Mouse (Mus musculus) limb, embryonic 14.5 days (tissue): ENCODE data around the gene Pah. TPM values are rescaled to one million over a fixed set of nuclear protein-coding genes. Genes with fewer than 3 reads are reported as not detected.

ENCODE experiments used
- ATAC-seq: fragments of 200-750 bp; cut with Nextera tagmentation; 2 replicates; pipeline ENCODE4 v1.8.0; 2017; ENCODE audit warnings: low read depth, moderate number of reproducible peaks, moderate TSS enrichment; ENCODE audit not compliant: low FRiP score
- DNase-seq: peaks from one replicate; pipeline ENCODE4 v3.0.0-alpha.2; 2015; ENCODE audit warnings: low spot score
- H3K27ac ChIP-seq: fragments of 300-500 bp; sonication (generic); replicated peaks from 2 replicates; pipeline ENCODE4 v1.5.1; 2014; ENCODE audit warnings: low read depth, mild to moderate bottlenecking, low read length, moderate library complexity, mixed read lengths
- H3K27me3 ChIP-seq: fragments of 300-500 bp; sonication (generic); 2 replicates; pipeline ENCODE4 v1.6.1; 2014; ENCODE audit warnings: low read length, mixed read lengths; ENCODE audit not compliant: control insufficient read depth, insufficient read depth
- H3K36me3 ChIP-seq: fragments of 300-500 bp; sonication (generic); 2 replicates; pipeline ENCODE4 v1.6.1; 2014; ENCODE audit warnings: mild to moderate bottlenecking, low read length, moderate library complexity, mixed read lengths; ENCODE audit not compliant: control insufficient read depth, insufficient read depth
- H3K4me1 ChIP-seq: fragments of 300-500 bp; sonication (generic); 2 replicates; pipeline ENCODE4 v1.6.1; 2014; ENCODE audit warnings: antibody characterized with exemption, low read length, mixed read lengths; ENCODE audit not compliant: control insufficient read depth, insufficient read depth
- H3K4me2 ChIP-seq: fragments of 300-500 bp; sonication (generic); replicated peaks from 2 replicates; pipeline ENCODE4 v1.6.1; 2014; ENCODE audit warnings: low read depth, mild to moderate bottlenecking, low read length, moderate library complexity; ENCODE audit not compliant: severe bottlenecking
- H3K4me3 ChIP-seq: fragments of 300-500 bp; sonication (generic); replicated peaks from 2 replicates; pipeline ENCODE4 v1.5.1; 2014; ENCODE audit warnings: low read length
- H3K9ac ChIP-seq: fragments of 300-500 bp; sonication (generic); 2 replicates; pipeline ENCODE4 v1.6.1; 2014; ENCODE audit warnings: mild to moderate bottlenecking, low read depth, low read length, moderate library complexity; ENCODE audit not compliant: severe bottlenecking
- H3K9me3 ChIP-seq: fragments of 300-500 bp; sonication (generic); 2 replicates; pipeline ENCODE4 v1.6.1; 2016; ENCODE audit warnings: low read length; ENCODE audit not compliant: control insufficient read depth
- POLR2A ChIP-seq: fragments of 200-500 bp; IDR thresholded peaks from 2 replicates; pipeline ENCODE4 v1.8.0; 2012; ENCODE audit warnings: inconsistent platforms, mild to moderate bottlenecking, moderate library complexity, borderline replicate concordance; ENCODE audit not compliant: insufficient read depth, insufficient read length; ENCODE audit errors: extremely low read depth
- WGBS: fragments of 180-500 bp; shearing (Covaris S2); extraction: QIAGEN DNeasy Blood & Tissue Kit; methylation state at CpG from one replicate; pipeline ENCODE4 v1.1.7; 2014; 5-methylcytosine and 5-hydroxymethylcytosine counted together
- polyA plus RNA-seq, 2 experiments: library from polyadenylated mRNA; depleted of rRNA in 1 of 2; stranded (reverse) in 1 of 2; unstranded in 1 of 2; fragments of >200 nt; fragmentation: Nextera tagmentation in 1 of 2; extraction: Ambion mirVana in 1 of 2; gene quantifications; 2 replicates each; pipeline versions ENCODE4 v1.2.1 to v1.2.3; 2012 to 2014

Pah gene
- polyA plus RNA-seq, 2 experiments = not detected

GRCm38 (mm10) chr10:87497056-87497455 lies 24.5 kb upstream of the Pah start:
- Histone ChIP-seq H3K36me3 (no peaks in the 10 kb centered on the region), H3K4me1 (peaks cover 11% of the 10 kb centered on the region), H3K27ac (no peak overlapping the region), H3K4me2 (no peak overlapping the region), H3K4me3 (no peak overlapping the region), H3K9me3 (no peaks in the 10 kb centered on the region), H3K27me3 (peaks cover 76% of the 10 kb centered on the region), H3K9ac (no peak overlapping the region)
- no peak for ATAC-seq
- WGBS = 87% methylated on average over 2 of the region's 2 CpGs
- TF ChIP-seq POLR2A = no peak
- no peak for DNase-seq

GRCm38 (mm10) chr10:87500926-87501658 lies 20.5 kb upstream of the Pah start:
- Histone ChIP-seq H3K36me3 (no peaks in the 10 kb centered on the region), H3K4me1 (no peaks in the 10 kb centered on the region), H3K27ac (no peak overlapping the region), H3K4me2 (no peak overlapping the region), H3K27me3 (peaks cover 53% of the 10 kb centered on the region), H3K4me3 (no peak overlapping the region), H3K9me3 (no peaks in the 10 kb centered on the region), H3K9ac (no peak overlapping the region)
- no peak for TF ChIP-seq POLR2A
- ATAC-seq (no peak), DNase-seq (no peak)
- WGBS = 14% methylated on average over 20 of the region's 20 CpGs

- no peak for ATAC-seq
- Histone ChIP-seq H3K4me1 (no peaks in the 10 kb centered on the region), H3K27ac (no peak overlapping the region), H3K36me3 (no peaks in the 10 kb centered on the region), H3K9ac (no peak overlapping the region), H3K4me2 (no peak overlapping the region), H3K9me3 (no peaks in the 10 kb centered on the region), H3K27me3 (peaks cover 51% of the 10 kb centered on the region), H3K4me3 (no peak overlapping the region)
- WGBS = 14% methylated on average over 7 of the region's 7 CpGs
- TF ChIP-seq POLR2A = no peak
- DNase-seq = no peak
Measured at GRCm38 (mm10) chr10:87501659-87502042, 19.9 kb upstream of the Pah start.

- Histone ChIP-seq H3K4me3 (no peak overlapping the region), H3K9me3 (no peaks in the 10 kb centered on the region), H3K4me1 (no peaks in the 10 kb centered on the region), H3K27me3 (peaks cover 51% of the 10 kb centered on the region), H3K9ac (no peak overlapping the region), H3K36me3 (no peaks in the 10 kb centered on the region), H3K27ac (no peak overlapping the region), H3K4me2 (no peak overlapping the region)
- DNase-seq (no peak), ATAC-seq (no peak)
- 24% methylated on average over 5 of the region's 5 CpGs for WGBS
- TF ChIP-seq POLR2A = no peak
Measured at GRCm38 (mm10) chr10:87502283-87502682, 19.3 kb upstream of the Pah start.

GRCm38 (mm10) chr10:87503946-87504345 lies 17.6 kb upstream of the Pah start:
- H3K4me2 ChIP-seq = no peak overlapping the region
- H3K9ac ChIP-seq = no peak overlapping the region
- no peak overlapping the region for H3K4me3 ChIP-seq
- WGBS = 2% methylated on average over 10 of the region's 10 CpGs
- no peaks in the 10 kb centered on the region for H3K36me3 ChIP-seq
- H3K9me3 ChIP-seq = no peaks in the 10 kb centered on the region
- ATAC-seq (no peak), DNase-seq (peak; percentile 13)
- TF ChIP-seq POLR2A = no peak
- peaks cover 43% of the 10 kb centered on the region for H3K27me3 ChIP-seq
- no peaks in the 10 kb centered on the region for H3K4me1 ChIP-seq
- no peak overlapping the region for H3K27ac ChIP-seq

GRCm38 (mm10) chr10:87508581-87508980 lies 13.0 kb upstream of the Pah start:
- H3K36me3 ChIP-seq = no peaks in the 10 kb centered on the region
- no peak overlapping the region for H3K27ac ChIP-seq
- no peaks in the 10 kb centered on the region for H3K9me3 ChIP-seq
- H3K27me3 ChIP-seq = peaks cover 2% of the 10 kb centered on the region
- H3K9ac ChIP-seq = no peak overlapping the region
- H3K4me1 ChIP-seq = no peaks in the 10 kb centered on the region
- no peak for TF ChIP-seq POLR2A
- WGBS = 67% methylated on average over 4 of the region's 4 CpGs
- DNase-seq (no peak), ATAC-seq (no peak)
- H3K4me2 ChIP-seq = no peak overlapping the region
- H3K4me3 ChIP-seq = no peak overlapping the region
